Mouse (Mus musculus): ENCODE results near the gene Gm42878. TPM values are rescaled to one million over a fixed set of nuclear protein-coding genes. Genes with fewer than 3 reads are reported as not detected.

The Gm42878 gene
- polyA plus RNA-seq, 1 experiment: not detected

GRCm38 (mm10) chr5:121469566-121469965 lies 75.7 kb downstream of the Gm42878 start:
- no peak for TF ChIP-seq GATA1 (IDR thresholded peaks at IDR 0.05; ENCODE audit: low read length)

Other genes with a start within 250 kb of the Gm42878 start
- 14.7 and 17.8 TPM in 2 replicates for gene Trafd1, start 159.8 kb downstream of the Gm42878 start, polyA plus RNA-seq (2012)
- gene Naa25, start 147.5 kb downstream of the Gm42878 start, polyA plus RNA-seq (2012): 5.2 and 5.3 TPM in 2 replicates
- gene Tmem116, start 93.6 kb downstream of the Gm42878 start, polyA plus RNA-seq (2012): 2.0 TPM in 2 replicates
- 214 and 282 TPM in 2 replicates for gene Erp29, start 93.0 kb downstream of the Gm42878 start, polyA plus RNA-seq (2012)
- gene Adam1b, start 42.0 kb downstream of the Gm42878 start, polyA plus RNA-seq (2012): not detected in 2 replicates
- 0.11 and 0.15 TPM in 2 replicates for gene Adam1a, start within 50 bp of the Gm42878 start, polyA plus RNA-seq (2012)
- gene Mapkapk5, start 423 bp upstream of the Gm42878 start, polyA plus RNA-seq (2012): 52.3 and 61.2 TPM in 2 replicates
- gene Aldh2, start 48.3 kb upstream of the Gm42878 start, polyA plus RNA-seq (2012): 124 and 151 TPM in 2 replicates
- gene Acad12, start 73.5 kb upstream of the Gm42878 start, polyA plus RNA-seq (2012): 1.0 and 1.3 TPM in 2 replicates
- 2.6 and 3.5 TPM in 2 replicates for gene Acad10, start 115.0 kb upstream of the Gm42878 start, polyA plus RNA-seq (2012)
- gene Brap, start 115.1 kb upstream of the Gm42878 start, polyA plus RNA-seq (2012): 12.8 and 12.9 TPM in 2 replicates
- gene Atxn2, start 165.9 kb upstream of the Gm42878 start, polyA plus RNA-seq (2012): 43.1 and 81.7 TPM in 2 replicates